ENCODE assay signal across 28 mouse cellular contexts in genomic region chr9:95878246-95878645, GRCm38 (mm10). TPM values are rescaled to one million over a fixed set of nuclear protein-coding genes. Genes with fewer than 3 reads are reported as not detected.
"Had no signal": no experiment of that assay in that cellular context is flagged by ENCODE, and none has a peak within 500 bp of the region (broad histone marks: within the 10 kb centered on the region; RNA-seq: fewer than 3 reads in every experiment).

No protein-coding gene starts in this region.

- H3K27me3 ChIP-seq: limb, embryonic 12.5 days; limb, embryonic 13.5 days; limb, embryonic 15.5 days; liver, embryonic 12.5 days; liver, embryonic 13.5 days; liver, embryonic 15.5 days; lung, embryonic 15.5 days; megakaryocyte, embryonic 14.5 days; midbrain, embryonic 12.5 days; midbrain, embryonic 13.5 days; midbrain, embryonic 15.5 days had no signal

- H3K9me3 ChIP-seq: limb, embryonic 10.5 days; limb, embryonic 12.5 days; limb, embryonic 13.5 days; limb, embryonic 15.5 days; liver, embryonic 12.5 days; liver, embryonic 13.5 days; liver, embryonic 15.5 days; lung, embryonic 15.5 days; megakaryocyte, embryonic 14.5 days; midbrain, embryonic 10.5 days; midbrain, embryonic 12.5 days; midbrain, embryonic 13.5 days; midbrain, embryonic 15.5 days had no signal

- H3K9ac ChIP-seq: limb, embryonic 12.5 days; limb, embryonic 13.5 days; limb, embryonic 15.5 days; liver, embryonic 12.5 days; liver, embryonic 13.5 days; liver, embryonic 14.5 days; liver, embryonic 15.5 days; liver, postnatal 0 days; lung, embryonic 14.5 days; lung, embryonic 15.5 days; midbrain, embryonic 12.5 days; midbrain, embryonic 13.5 days; midbrain, embryonic 15.5 days had no signal

- DNase-seq: left cerebral cortex, postnatal 4 days; liver; liver, embryonic 13.5 days; liver, postnatal 0 days; lung, adult 18-20 months; lung, adult 2 months; lung, embryonic 14.5 days; lung, postnatal 10 days; lung, postnatal 14 days; lung, postnatal 36 days; lung, postnatal 4 days; midbrain, embryonic 14.5 days had no signal

- H3K4me1 ChIP-seq: limb, embryonic 10.5 days; limb, embryonic 12.5 days; limb, embryonic 13.5 days; limb, embryonic 15.5 days; liver, embryonic 12.5 days; liver, embryonic 13.5 days; liver, embryonic 15.5 days; lung, embryonic 15.5 days; megakaryocyte, embryonic 14.5 days; midbrain, embryonic 10.5 days; midbrain, embryonic 12.5 days; midbrain, embryonic 13.5 days; midbrain, embryonic 15.5 days had no signal

- H3K4me3 ChIP-seq: left cerebral cortex, adult 2 months; limb, embryonic 10.5 days; limb, embryonic 12.5 days; limb, embryonic 13.5 days; limb, embryonic 15.5 days; liver, embryonic 12.5 days; liver, embryonic 13.5 days; liver, embryonic 15.5 days; lung, embryonic 15.5 days; megakaryocyte, embryonic 14.5 days; midbrain, embryonic 10.5 days; midbrain, embryonic 12.5 days; midbrain, embryonic 13.5 days; midbrain, embryonic 15.5 days; myocyte had no signal

- H3K27ac ChIP-seq: left cerebral cortex, adult 2 months; limb, embryonic 10.5 days; limb, embryonic 12.5 days; limb, embryonic 13.5 days; limb, embryonic 15.5 days; liver, embryonic 12.5 days; liver, embryonic 13.5 days; liver, embryonic 14.5 days; liver, embryonic 15.5 days; lung, embryonic 15.5 days; macrophage; midbrain, embryonic 10.5 days; midbrain, embryonic 12.5 days; midbrain, embryonic 13.5 days; midbrain, embryonic 15.5 days had no signal

RNA-seq across cellular contexts. Expression of gene Pls1, which starts 33.1 kb away (rescaled TPM):
- polyA plus RNA-seq: myocyte had no signal
